Mouse (Mus musculus): ENCODE data around the gene Scmh1.
"Not testable (repeated sequence)": the region's sequence is repeated elsewhere in the genome, so short reads cannot be mapped to it uniquely, and the experiment has no call there.

The Scmh1 gene

DNA sequence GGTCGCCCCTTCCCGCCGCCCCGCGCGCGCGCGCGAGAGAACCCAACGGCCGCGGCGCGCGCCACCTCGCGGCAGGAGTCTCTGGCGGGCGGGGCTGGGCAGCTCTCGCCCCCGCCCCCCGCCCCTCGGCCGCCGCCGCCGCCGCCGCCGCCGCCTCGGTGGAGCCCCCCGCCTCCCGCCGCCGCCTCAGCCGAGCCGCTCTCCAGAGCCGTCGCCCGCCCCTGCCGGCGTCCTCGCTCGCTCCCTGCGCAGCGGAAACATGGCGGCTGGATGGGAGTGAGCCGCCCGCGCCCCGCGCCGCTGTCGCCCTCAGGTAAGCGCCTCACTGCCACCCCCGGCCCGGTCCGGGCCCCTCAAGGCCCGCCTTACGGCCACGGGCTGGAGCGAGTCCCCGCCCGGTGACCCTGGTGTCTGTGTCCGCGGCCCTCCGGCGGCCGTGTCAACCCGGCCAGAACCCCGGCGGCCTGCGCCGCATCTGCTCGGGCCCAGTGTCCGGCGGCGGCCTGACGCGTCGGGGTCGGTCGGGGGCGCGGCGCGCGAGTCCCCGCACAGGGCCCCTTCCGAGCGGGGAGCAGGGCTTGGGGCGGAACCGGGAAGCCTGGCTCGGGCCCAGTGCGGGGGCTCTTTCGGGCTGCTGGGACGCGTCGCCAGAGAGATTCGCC is at the start of gene Scmh1:
TSS of gene Scmh1 (plus strand) at position 138 of the 662 bp plus-strand sequence.
- in situ Hi-C loops (cut with MboI; ENCODE audit: low sequenced_read_pairs): no loop called here

DNA sequence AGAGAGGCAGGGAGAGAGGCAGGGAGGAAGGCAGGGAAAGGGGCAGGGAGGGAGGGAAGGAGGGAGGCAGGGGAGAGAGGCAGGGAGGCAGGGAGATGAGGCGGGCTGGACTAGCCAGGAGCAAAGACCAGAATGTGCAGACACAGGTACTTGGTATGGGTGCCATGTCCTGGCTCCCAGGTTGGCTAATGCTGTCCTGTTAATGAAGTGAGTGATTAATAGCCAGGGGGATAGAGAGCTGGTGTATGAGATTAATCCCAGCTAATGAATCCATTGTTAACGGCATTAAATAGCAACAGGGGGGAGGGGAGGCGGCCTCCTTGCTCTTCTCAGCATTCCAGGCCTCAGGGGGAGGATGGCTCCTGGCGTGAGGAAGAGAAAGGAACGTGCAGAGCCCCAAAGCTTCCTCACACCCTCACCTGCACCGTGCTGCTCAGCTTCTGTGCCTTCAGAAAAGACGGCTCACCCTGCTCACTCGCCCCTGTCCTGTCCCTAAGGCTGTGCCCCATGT is 45.0 kb upstream of the Scmh1 start:
- in situ Hi-C loops (cut with MboI; ENCODE audit: low sequenced_read_pairs): no loop called here

DNA sequence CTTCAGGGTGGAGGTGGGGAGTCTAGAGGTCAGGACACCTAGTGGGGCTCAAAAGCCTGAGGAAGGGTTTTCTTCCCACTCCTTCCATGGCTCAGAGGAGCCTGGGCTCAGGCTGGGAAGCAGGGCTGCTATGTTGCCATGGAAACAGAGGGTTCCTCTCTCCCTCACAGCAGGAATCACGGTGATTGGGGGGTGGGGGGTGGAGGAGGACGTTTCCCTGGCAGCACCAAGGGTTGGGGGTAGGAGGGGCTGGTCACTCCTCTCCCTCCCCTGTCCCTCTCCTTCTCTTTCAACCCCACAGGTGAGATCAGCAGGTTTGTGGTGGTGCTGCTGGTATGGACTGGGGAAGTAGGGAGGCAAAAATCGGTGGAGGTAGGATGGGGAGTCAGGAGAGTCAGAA is 40.4 kb upstream of the Scmh1 start:
- in situ Hi-C loops (cut with MboI; ENCODE audit: low sequenced_read_pairs): no loop called here

DNA sequence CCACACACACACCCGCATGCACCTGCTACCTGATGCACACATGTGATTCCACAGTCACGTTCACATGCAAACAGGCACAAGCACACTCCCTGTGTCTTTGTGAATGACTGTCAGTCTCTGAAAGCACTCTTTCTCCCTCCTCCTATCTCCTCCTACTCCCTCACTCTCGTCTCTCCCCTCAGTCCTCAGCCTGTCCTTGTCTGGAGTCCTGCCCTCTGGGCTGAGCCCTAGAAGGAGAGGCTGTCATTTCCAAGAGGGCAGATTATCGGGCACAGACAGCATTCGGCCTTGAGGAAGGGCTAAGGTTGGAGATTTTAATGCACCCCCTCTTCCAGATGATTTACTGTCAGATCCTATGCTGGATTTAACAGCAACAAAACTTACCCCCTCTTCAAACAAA is 39.6 kb upstream of the Scmh1 start:
- in situ Hi-C loops (cut with MboI; ENCODE audit: low sequenced_read_pairs): no loop called here

DNA sequence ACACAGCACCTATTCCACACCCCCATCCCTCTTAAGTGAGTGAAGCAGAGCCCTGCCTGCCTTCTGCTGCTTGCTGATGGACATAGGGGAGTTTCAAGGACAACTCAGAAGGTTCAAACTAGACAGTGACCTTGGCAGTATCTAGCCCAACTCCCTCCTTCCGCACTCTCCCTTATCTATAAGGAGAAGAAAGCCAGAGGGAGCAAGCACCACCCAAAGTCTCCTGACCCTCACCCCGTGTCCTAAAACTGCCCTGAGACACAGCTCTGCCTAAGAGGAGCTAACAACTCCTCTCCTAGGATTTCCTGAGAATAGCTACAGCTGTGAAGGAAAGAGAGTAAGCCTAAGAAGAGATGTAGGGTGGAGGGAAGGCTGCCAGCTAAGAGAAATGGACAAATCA is 37.0 kb upstream of the Scmh1 start:
- in situ Hi-C loops (cut with MboI; ENCODE audit: low sequenced_read_pairs): no loop called here

DNA sequence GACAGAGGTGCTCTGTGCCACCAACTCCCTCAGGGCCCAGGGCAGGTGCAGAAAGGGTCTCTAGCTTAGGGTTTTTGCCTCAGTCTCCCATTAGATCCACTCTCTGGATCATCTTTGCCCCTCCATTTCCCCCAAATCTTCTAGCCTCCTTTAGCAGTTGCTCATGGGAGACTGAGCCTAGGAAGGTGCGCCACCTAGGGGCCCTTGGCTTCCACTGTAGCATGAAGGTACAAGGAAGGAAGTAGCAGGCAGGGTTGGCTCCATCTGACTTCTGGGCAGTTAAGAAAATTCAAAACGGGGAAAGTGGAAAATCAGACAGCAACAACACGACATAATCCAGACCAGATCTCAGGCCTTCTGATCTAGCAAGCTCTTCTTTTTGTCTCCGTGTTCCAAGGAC is 36.4 kb upstream of the Scmh1 start:
- in situ Hi-C loops (cut with MboI; ENCODE audit: low sequenced_read_pairs): no loop called here

DNA sequence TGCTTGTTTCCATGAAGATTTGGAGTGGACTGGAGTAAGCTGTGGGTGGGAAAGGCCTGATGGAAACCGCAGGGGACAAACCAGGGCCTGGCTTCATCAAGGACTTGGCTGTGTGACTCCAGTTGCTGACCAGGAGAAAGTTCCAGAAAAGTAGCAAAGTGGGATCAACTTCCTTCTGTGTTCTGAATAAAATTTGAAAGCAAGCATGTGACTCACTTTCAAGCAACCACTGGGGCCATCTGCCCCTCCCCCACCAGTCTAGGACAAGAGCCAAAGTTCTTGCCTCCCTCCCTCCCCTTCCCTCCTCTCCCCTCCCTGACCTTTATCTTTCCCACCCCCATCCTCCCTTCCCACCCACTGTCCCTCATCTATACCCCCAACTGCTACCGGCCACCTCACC is 35.9 kb upstream of the Scmh1 start:
- in situ Hi-C loops (cut with MboI; ENCODE audit: low sequenced_read_pairs): no loop called here

DNA sequence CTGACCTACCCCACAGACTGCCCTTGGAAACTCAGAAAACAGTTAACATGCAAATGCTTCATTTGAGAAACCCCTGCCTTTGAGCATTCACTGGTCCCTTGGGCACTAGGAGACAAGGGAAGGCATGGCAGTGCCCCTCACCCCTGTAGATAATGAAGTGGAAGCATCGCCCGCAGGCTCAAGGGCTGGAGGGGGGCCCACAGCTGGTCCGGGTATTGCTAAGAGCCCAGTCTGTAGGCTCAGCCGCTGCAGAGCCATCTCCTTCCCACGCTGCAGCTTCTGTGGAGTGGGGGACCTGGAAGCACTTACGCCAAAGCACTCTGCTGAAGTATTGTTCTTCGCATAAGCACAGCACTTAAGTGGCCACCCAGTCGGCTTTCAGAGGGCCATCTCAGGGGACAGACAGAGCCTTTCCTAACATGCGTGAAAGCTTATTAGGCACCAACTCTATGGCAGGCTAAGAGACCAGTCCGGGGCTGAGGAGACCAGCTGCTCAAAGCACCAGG is 35.2 kb upstream of the Scmh1 start:
- in situ Hi-C loops (cut with MboI; ENCODE audit: low sequenced_read_pairs): no loop called here

DNA sequence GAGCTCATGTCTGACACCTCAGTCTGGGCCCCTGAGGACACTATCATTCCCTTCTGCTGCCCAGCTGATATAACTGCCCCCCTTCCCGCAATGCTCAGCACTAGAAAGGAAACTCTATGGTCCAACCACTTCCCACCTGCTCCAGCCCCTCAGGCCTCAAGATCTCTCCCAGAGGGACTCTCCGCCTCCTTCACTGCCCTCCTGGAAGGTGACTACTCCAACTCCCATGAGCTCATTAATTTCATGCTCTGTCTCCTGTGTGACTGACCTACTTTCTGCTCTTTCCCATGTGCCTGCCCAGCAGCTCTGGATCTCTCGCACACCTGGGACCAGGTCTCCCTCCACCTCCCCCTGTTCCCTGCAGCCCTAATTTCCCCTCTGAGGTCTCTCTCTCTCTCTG is 32.2 kb upstream of the Scmh1 start:
- in situ Hi-C loops (cut with MboI; ENCODE audit: low sequenced_read_pairs): no loop called here

DNA sequence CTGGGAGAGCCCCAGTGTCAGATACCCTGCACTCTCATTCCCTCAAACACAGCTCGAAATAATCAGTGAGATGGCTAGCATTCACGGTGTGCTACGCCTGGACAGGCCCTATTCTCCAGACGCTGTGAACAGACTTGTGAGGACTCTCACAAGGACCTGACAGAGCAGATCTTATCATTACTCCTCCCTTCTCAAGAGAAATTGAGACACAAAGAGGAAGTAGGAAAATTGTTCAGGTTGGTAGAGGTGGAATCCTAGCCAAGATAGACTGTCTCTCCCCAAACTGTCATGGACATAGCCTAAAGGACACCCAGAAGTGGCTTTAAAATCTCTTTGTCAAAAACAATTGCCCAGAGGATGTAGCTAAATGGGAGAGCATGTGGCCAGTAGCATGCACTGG is 31.3 kb upstream of the Scmh1 start:
- in situ Hi-C loops (cut with MboI; ENCODE audit: low sequenced_read_pairs): no loop called here

DNA sequence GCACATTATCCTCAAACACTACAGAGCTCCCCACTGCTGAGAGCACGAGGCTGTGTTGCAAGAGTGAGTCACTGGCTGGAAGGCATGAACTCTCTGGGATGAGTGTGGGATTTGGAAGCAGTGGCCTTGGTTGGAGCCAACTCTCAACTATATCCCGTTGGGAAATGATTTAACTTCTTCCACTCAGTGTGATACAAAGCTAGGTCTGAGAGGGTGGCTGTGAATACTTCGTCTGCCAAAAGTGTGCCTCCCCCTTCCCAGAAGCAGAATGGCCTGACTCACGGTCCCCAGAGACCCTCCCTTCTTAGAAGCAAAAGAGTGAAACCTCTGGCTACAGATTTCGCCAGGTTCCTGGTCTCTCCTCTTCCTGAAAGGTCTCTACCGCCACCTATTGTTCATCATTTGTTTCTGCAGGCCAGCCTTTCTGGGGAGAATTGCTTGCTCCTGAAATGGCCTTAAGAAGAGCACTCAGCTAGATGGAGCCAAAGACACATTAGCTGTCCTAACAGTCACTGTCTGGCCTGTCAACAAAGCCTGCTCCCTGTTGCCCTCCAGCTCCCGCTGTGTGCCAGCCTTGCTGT is 24.2 kb upstream of the Scmh1 start:
- in situ Hi-C loops (cut with MboI; ENCODE audit: low sequenced_read_pairs): no loop called here

DNA sequence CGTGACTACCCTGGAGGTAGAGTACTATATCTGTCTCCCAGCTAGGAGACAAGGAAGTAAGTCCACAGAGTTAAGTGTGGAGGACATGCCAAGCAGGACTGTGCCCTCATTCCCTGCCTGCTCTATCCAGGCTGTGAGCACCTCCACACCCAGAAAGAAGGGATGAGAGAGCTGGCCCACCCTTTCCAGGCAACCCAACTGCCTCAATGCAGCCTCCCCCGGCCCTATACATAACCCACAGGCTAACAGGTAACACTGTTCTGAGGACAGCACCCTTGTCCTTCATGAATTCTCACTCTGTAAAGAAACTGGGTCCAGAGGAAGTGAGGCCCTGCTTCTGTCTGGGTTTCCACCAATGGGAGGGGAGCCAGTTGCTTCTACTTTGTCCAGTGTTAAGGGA is 19.6 kb upstream of the Scmh1 start:
- in situ Hi-C loops (cut with MboI; ENCODE audit: low sequenced_read_pairs): no loop called here

DNA sequence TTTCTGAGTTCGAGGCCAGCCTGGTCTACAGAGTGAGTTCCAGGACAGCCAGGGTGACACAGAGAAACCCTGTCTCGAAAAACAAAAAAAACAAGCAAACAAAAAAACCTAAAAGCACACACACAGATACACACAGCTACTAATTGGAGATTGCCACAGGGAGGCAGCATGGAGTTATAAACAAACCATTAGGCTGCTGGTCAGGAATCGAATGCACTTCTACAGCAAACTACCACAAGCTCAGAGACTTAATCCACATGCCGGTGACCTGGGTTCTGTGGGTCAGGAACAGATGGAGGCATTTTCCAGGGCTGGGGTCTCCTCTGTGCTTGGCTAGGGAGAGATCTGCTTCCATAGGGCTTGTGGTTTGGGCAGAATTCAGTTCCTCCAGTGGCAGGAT is 17.6 kb upstream of the Scmh1 start:
- in situ Hi-C loops (cut with MboI; ENCODE audit: low sequenced_read_pairs): no loop called here

DNA sequence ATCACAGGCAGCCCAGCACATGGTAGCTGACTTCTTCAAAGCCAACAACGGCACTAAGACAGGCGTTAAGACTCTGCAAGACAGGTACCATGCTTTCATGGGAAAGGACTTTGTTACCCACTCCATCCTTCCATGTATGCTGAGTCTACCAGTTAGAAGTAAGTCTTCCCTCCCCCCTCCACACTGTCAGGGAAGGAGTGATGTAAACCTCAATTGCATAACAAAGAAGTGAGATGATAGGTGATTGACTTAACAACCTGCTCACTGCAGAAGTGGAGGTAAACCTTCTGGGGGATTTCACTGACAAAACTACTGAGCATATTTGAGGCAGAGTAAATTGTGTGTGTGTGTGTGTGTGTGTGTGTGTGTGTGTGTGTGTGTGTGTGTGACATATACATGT is 17.1 kb upstream of the Scmh1 start:
- in situ Hi-C loops (cut with MboI; ENCODE audit: low sequenced_read_pairs): no loop called here

DNA sequence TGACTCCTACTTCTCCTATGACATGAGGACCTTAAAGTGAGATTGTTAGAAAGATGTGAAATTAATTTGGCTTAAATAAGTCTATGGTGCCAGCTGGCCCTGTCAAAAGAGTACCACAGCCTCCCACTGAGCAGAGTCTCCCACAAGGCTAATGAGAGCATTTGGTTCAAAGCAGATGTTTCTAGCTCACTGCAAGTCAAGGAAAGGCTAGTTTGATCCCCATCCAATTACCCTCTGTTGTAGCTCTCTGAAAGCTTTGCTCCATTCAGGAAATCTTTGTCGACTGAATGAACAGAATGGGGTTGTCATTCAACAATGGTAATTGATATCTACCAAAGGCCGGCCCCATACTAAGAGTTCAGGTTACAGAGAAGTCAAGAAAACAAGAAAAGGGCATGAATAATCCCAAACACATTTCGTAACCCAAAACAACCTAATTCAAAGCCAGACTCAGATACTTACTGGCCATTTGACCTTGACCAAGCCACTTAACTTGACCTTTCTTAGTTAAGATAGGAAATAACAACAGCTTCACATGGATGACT is 16.0 kb upstream of the Scmh1 start:
- in situ Hi-C loops (cut with MboI; ENCODE audit: low sequenced_read_pairs): no loop called here

DNA sequence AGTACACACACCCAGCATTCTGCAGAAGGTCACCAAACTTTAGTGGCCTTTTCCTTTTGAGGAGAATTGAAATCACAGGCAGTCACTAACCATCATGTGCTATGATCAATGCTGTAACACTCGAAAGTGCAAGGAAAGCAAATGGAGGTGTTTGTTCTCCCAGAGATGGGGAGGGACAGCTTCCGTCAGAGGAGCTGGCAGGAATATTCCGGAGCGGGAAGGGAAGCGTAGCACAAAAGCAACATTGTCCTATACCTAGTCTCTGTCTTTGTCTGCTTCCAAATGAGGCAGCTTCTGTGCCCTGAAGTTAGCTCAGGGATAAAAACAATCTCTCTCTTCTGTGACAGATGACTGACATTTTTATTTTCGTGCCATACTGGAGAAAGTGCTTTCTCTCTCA is 15.5 kb upstream of the Scmh1 start:
- in situ Hi-C loops (cut with MboI; ENCODE audit: low sequenced_read_pairs): no loop called here

DNA sequence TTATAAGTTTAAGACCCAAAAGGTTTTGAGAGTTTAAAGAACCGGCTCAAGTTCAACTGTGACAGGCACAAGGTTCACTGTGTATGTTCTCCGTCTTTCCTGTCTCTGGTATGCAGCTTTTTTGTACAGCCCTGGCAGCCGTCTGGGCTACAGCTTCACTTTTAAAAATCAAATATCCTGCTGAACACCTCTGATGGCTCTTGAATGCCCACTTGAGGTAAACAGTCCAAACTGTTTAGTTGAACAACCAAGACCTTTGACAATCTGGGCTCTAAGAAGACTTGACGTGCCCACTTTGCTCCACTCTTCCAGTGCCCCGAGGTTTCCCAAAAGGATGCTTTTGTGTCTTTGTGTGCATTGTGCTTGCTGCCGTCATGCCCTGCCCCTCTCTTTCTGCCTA is 13.5 kb upstream of the Scmh1 start:
- in situ Hi-C loops (cut with MboI; ENCODE audit: low sequenced_read_pairs): no loop called here

DNA sequence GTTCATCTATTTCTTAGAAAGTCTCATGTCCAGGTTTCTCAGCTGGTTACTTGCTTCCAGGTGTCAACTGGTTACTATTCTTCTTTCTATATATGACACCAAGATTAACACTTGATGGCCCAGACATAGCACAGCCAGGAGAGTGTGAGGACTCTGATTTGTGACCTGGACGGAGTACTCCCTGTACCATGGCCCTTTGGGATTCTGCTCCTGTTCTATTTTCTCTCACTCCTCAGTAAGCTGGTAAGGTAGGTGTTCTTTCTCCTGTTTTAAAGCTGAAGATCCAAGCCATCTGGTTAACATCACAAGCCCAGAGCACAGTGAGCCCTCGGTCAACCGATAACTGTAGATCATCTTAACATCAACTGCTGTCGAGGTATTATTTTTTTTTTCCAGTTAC is 12.7 kb upstream of the Scmh1 start:
- in situ Hi-C loops (cut with MboI; ENCODE audit: low sequenced_read_pairs): no loop called here

DNA sequence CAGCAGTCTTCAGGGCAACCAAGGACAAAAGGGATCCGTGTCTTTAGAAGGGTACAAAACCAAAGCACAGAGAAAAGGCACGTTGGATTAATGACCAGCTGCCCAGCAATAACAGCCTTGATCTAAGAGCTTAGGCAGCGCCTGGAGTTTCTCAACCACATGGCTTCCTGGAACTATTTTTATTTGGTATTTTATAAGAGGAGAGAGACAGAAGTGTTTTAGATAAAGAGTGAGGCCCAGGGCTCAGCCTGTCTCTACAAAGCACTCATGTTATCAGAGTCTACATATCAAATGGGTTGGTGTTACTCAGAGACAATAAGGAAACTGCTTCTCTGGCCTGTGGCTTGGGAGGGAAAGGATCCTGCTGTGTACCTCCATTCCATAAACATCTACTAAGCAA is 12.3 kb upstream of the Scmh1 start:
- in situ Hi-C loops (cut with MboI; ENCODE audit: low sequenced_read_pairs): no loop called here

DNA sequence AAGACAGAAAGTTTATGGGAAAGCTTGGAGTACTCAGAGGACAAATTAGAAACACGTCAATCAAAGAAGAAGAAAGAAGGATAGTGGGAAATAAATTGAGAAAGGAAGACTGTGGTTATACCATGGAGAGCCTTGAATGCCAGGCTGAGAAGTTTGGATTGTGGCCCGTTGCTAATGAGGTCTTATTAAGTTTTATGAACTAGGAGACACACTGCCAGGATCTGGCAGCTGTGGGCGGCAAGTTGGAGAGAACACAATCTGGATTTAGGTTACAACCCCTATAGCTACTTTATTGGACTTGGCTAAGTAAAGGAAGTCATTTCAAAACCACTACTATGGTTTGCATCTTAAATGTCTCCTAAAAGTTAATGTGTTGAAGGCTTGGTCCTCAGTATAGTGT is 4.8 kb upstream of the Scmh1 start:
- in situ Hi-C loops (cut with MboI; ENCODE audit: low sequenced_read_pairs): no loop called here

DNA sequence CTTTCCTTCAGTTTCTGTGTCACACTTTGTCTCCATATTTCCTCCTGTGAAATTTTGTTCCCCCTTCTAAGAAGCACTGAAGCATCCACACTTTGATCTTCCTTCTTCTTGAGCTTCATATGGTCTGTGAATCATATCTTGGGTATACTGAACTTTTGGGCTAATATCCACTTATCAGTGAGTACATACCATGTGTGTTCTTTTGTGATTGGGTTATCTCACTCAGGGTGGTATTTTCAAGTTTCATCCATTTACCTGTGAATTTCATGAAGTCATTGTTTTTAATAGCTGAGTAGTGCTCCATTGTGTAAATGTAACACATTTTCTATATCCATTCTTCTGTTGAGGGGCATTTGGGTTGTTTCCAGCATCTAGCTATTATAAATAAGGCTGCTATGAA is 3.0 kb upstream of the Scmh1 start:
- in situ Hi-C loops (cut with MboI; ENCODE audit: low sequenced_read_pairs): not testable (repeated sequence)

DNA sequence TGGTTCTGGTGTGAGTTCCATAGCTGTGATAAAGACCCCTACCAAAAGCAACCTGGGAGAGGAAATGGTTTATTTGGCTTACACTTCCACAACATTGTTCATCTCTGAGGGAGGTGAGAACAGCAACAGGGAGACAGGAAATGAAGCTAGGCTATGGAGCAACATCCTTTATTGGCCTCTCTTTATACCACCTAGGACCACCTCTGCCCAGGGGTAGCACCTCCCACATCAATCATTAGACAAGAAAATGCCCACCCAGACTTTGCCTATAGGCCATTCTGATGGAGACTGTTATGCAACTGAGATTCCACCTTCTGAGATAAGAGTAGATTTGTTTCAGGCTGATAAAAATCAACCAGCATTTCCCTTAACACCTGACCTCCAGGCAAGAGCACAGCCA is 834 bp upstream of the Scmh1 start:
- in situ Hi-C loops (cut with MboI; ENCODE audit: low sequenced_read_pairs): no loop called here

DNA sequence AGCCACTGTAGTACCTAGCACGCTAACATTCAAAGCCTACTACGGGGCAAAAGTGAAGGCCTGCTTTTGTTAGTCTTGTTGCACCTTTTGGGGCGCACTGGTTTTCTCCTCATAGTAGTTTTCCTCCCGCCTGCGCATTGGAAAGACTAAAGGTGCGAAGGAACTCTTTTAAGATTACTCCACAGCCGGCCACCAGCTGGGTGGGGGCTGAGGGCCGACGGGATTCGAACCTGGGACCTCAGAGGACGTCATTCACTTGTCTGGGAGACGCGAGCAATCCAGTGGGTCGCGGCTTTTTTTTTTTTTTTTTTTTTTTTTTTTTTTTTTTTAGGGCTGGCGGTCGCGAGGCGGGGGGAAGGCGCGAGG is 320 bp upstream of the Scmh1 start:
- in situ Hi-C loops (cut with MboI; ENCODE audit: low sequenced_read_pairs): no loop called here
